Mouse (Mus musculus) erythroblast, embryonic 14.5 days (primary cell): ENCODE results near the gene Scp2.

Experiments
- GATA1 ChIP-seq: IDR thresholded peaks from 2 replicates; pipeline ENCODE4 v1.6.1; 2012; ENCODE audit warnings: low read length, inconsistent platforms, mixed read lengths
- TAL1 ChIP-seq: IDR thresholded peaks from 3 replicates; pipeline ENCODE4 v1.6.1; 2012; ENCODE audit warnings: low read length, inconsistent platforms, mixed read lengths

GRCm38 (mm10) chr4:108124104-108124503 lies 20.7 kb downstream of the Scp2 start:
- TF ChIP-seq GATA1, result no peak
- TF ChIP-seq TAL1, result no peak
